Comparison of ENCODE assay signal across 12 mouse cellular contexts in genomic region chr6:40011066-40011465, GRCm38 (mm10).
DNase-seq lines count a peak whose midpoint lies in the region.
"Had no signal": no experiment of that assay in that cellular context is flagged by ENCODE, and none has a peak within 500 bp of the region (broad histone marks: within the 10 kb centered on the region; RNA-seq: fewer than 3 reads in every experiment).

No protein-coding gene starts in this region.

- H3K27ac ChIP-seq in heart, embryonic 10.5 days = no peak overlapping the region

- no peaks in the 10 kb centered on the region for H3K27me3 ChIP-seq in heart, embryonic 10.5 days (ENCODE audit: insufficient read depth, poor library complexity, severe bottlenecking)

- WGBS in heart, embryonic 10.5 days = 78% methylated on average over 5 of the region's 5 CpGs

- H3K4me1 ChIP-seq in heart, embryonic 10.5 days = no peaks in the 10 kb centered on the region

- no peak overlapping the region for H3K4me3 ChIP-seq in heart, embryonic 10.5 days

- no peaks in the 10 kb centered on the region for H3K9me3 ChIP-seq in heart, embryonic 10.5 days
- H3K9me3 ChIP-seq: G1E had no signal

- no peaks in the 10 kb centered on the region for H3K36me3 ChIP-seq in heart, embryonic 10.5 days
- H3K36me3 ChIP-seq: G1E had no signal

- intact Hi-C loops in heart, postnatal 25 days (cut with DNase I) = no loop called here

- peak; percentile 68 for DNase-seq in heart, adult 11 months
- DNase-seq in heart, postnatal 25 days (ENCODE audit: low spot score) = no peak
- DNase-seq in heart, embryonic 10.5 days (ENCODE audit: low spot score) = peak; percentile 57
- DNase-seq in heart, adult 8-10 months (ENCODE audit: low spot score) = no peak
- DNase-seq: adrenal gland, adult 2 months; adrenal gland, adult 8-10 months; adrenal gland, postnatal 25 days; B cell, adult 2 months; cerebellum, adult 11 months; cerebellum, adult 11-12 months; cerebellum, adult 18-20 months had no signal

Comparison
In these comparisons a context has a peak if more than half of its experiments do, and no peak if none do; other contexts are left out.
1. DNase-seq: peak in heart, adult 11 months (single experiment) and heart, embryonic 10.5 days (single experiment); none in heart, postnatal 25 days (single experiment) and heart, adult 8-10 months (single experiment).